Mouse (Mus musculus): ENCODE measurements around the gene Maml3. TPM values are rescaled to one million over a fixed set of nuclear protein-coding genes. Genes with fewer than 3 reads are reported as not detected.

Maml3 gene
- polyA plus RNA-seq, 1 experiment from 2014 or later = 0.65 TPM

DNA sequence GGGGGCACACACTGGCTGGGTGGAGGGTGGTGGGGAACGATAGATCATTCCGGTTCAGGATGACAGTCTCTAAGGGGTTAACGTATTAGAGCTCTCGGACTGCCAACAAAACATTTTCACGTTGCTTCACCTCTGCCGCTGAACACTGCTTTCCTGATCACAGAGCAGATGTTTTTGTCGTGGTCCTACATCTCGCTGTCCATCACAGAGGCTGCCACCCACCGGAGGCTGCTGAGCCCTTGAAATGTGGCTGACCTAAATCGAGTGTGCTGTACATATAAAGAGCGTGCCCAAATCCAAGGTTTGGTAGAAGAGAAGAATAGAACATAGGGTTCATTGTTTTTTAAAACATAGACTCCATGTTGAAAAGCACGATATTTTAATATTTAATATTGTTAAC lies 263.3 kb downstream of the Maml3 start:
- Histone ChIP-seq H3K4me2 (ENCODE audit: low read depth, low read length) (no peak overlapping the region), H3K36me3 (replicated peaks; ENCODE audit: insufficient read depth, low read length) (no peaks in the 10 kb centered on the region), H3K27me3 (ENCODE audit: insufficient read depth, low read length) (no peaks in the 10 kb centered on the region), H3K9me3 (ENCODE audit: low read length) (no peaks in the 10 kb centered on the region), H3K4me3 (ENCODE audit: low read depth, low read length) (no peak overlapping the region), H3K9ac (replicated peaks) (no peak overlapping the region), H3K27ac (ENCODE audit: low read depth) (no peak overlapping the region), H3K4me1 (ENCODE audit: insufficient read depth) (no peaks in the 10 kb centered on the region)
- no peak for ATAC-seq
- no peak for DNase-seq
- WGBS (ENCODE audit: insufficient replicate concordance) = 78% methylated on average over 12 of the region's 12 CpGs
- TF ChIP-seq EP300 (IDR thresholded peaks at IDR 0.05; ENCODE audit: low read depth) (no peak), CTCF (IDR thresholded peaks at IDR 0.05; ENCODE audit: low read depth) (no peak)

DNA sequence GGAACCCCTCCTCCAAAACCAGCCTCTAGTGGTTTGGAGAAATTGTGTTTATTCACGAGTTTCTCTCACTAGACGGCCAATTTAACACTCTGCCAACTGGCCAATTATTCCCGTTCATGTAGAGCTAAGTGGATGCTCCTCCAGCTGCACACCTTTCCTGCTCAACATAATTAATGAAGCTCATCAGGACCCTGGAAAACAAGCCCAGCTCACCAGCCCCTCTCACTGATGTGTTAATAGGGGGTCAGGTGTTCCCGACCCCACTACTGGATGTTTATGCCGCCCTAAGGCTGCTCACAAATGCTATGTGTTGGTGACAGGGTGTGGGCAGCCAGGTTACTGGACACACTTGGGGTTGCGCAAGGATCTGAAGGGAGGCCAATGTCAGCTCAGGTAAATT lies 263.7 kb downstream of the Maml3 start:
- ATAC-seq (no peak), DNase-seq (no peak)
- Histone ChIP-seq H3K27me3 (ENCODE audit: insufficient read depth, low read length) (no peaks in the 10 kb centered on the region), H3K4me3 (ENCODE audit: low read depth, low read length) (no peak overlapping the region), H3K4me2 (ENCODE audit: low read depth, low read length) (no peak overlapping the region), H3K36me3 (replicated peaks; ENCODE audit: insufficient read depth, low read length) (no peaks in the 10 kb centered on the region), H3K9me3 (ENCODE audit: low read length) (no peaks in the 10 kb centered on the region), H3K9ac (replicated peaks) (no peak overlapping the region), H3K27ac (ENCODE audit: low read depth) (no peak overlapping the region), H3K4me1 (ENCODE audit: insufficient read depth) (no peaks in the 10 kb centered on the region; the same call in 1 of the 2 replicates)
- TF ChIP-seq CTCF (IDR thresholded peaks at IDR 0.05; ENCODE audit: low read depth) = no peak
- TF ChIP-seq EP300 (IDR thresholded peaks at IDR 0.05; ENCODE audit: low read depth) = no peak
- 86% methylated on average over 6 of the region's 6 CpGs for WGBS (ENCODE audit: insufficient replicate concordance)

DNA sequence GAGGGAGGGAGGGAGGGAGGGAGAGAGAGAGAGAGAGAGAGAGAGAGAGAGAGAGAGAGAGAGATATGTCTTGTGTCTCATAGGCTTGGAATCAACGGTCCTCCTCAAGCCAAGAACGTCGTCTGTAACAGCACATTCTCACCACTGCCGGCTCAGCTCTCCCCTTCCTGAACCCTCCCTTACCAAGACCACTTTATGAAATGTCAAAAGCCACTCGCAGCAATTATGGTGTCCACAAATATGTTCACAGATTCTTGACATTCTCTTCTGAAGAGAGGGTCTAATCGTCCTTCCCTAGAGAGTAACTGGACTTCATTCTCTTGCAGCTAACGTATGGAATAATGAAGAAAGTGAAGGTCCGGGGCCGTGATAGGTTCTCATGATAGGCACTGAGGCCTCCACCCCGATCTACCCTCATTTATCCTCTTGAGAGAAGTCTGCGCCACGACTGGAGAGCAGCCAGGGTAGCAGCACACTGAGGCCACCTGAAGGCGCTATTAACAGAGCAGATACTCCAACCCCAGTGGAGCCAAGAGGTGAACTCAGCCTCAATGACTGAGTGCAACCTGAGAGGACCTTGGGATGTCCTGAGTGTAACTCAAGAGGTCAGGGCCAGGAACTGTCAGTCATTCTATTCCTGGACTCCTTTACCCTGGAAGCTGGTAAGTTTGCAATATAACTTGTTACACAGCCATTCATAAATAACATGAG lies 264.6 kb downstream of the Maml3 start:
- Histone ChIP-seq H3K27ac (ENCODE audit: low read depth) (no peak overlapping the region), H3K4me2 (ENCODE audit: low read depth, low read length) (no peak overlapping the region), H3K4me3 (ENCODE audit: low read depth, low read length) (no peak overlapping the region), H3K9me3 (ENCODE audit: low read length) (no peaks in the 10 kb centered on the region), H3K27me3 (ENCODE audit: insufficient read depth, low read length) (no peaks in the 10 kb centered on the region), H3K36me3 (replicated peaks; ENCODE audit: insufficient read depth, low read length) (no peaks in the 10 kb centered on the region), H3K4me1 (ENCODE audit: insufficient read depth) (no peaks in the 10 kb centered on the region; the same call in 1 of the 2 replicates), H3K9ac (replicated peaks) (no peak overlapping the region)
- 77% methylated on average over 13 of the region's 13 CpGs for WGBS (ENCODE audit: insufficient replicate concordance)
- no peak for TF ChIP-seq EP300 (IDR thresholded peaks at IDR 0.05; ENCODE audit: low read depth)
- no peak for TF ChIP-seq CTCF (IDR thresholded peaks at IDR 0.05; ENCODE audit: low read depth)
- no peak for DNase-seq
- no peak for ATAC-seq

DNA sequence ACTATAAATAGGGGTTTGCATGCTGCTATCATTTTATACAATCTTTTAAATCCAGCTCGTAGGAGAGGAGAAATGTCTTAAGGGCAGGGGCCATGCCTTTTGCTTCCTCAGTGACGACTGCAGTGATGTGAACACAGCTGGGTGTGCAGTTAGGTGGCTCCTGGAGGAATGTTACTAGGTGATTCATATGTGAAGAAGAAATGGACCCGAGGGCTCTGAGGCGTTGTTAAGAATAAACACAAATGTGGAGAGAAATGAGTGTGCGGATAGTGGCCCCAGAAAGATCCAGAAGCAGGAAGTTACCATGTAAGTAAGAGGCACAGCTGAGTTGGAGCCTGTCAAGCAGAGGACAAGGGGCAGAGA lies 265.5 kb downstream of the Maml3 start:
- ATAC-seq = no peak

DNA sequence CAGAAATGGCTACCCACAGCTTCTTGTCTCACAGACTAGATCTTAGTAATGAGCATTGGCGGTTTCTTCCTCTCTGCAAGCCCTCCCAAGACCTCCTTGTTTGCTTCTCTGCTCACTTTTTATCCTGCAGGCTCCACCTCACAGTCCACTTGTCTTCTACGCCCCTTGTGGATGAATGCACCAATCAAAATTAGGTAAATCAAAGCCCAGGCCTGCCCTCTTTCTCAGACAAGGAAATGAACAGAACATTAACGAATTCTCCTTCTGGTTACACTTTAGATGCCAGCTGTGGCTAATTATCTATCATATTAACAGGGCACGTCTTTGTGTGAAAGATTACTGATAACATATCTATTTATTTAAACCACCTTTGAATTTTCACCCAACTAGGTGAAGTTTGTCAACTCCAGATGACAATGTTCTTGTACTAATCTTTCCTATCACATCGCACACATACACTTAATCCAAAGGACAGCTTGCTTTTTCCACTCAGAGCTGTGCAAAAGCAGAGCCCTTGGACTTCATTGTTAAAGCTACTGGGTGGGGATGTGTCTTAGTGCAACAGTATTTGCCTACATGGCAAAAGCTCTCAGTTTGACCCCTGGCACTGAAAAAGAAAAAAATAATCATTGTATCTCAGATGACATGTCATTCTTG lies 266.1 kb downstream of the Maml3 start:
- no peak overlapping the region for H3K9ac ChIP-seq (replicated peaks)
- H3K27ac ChIP-seq (ENCODE audit: low read depth) = no peak overlapping the region
- DNase-seq (no peak), ATAC-seq (no peak)
- no peaks in the 10 kb centered on the region for H3K36me3 ChIP-seq (replicated peaks; ENCODE audit: insufficient read depth, low read length)
- H3K4me1 ChIP-seq (ENCODE audit: insufficient read depth) = no peaks in the 10 kb centered on the region; the same call in 1 of the 2 replicates
- no peaks in the 10 kb centered on the region for H3K9me3 ChIP-seq (ENCODE audit: low read length)
- H3K4me2 ChIP-seq (ENCODE audit: low read depth, low read length) = no peak overlapping the region
- 64% methylated on average over 5 of the region's 5 CpGs for WGBS (ENCODE audit: insufficient replicate concordance)
- H3K27me3 ChIP-seq (ENCODE audit: insufficient read depth, low read length) = no peaks in the 10 kb centered on the region
- TF ChIP-seq EP300 (IDR thresholded peaks at IDR 0.05; ENCODE audit: low read depth) (no peak), CTCF (IDR thresholded peaks at IDR 0.05; ENCODE audit: low read depth) (no peak)
- H3K4me3 ChIP-seq (ENCODE audit: low read depth, low read length) = no peak overlapping the region

More for the DNA sequence above, 265.5 kb downstream of the Maml3 start:
- H3K27me3 ChIP-seq (ENCODE audit: insufficient read depth, low read length) = no peaks in the 10 kb centered on the region
- H3K9me3 ChIP-seq (ENCODE audit: low read length) = no peaks in the 10 kb centered on the region
- H3K9ac ChIP-seq (replicated peaks) = no peak overlapping the region
- no peak overlapping the region for H3K4me3 ChIP-seq (ENCODE audit: low read depth, low read length)
- TF ChIP-seq CTCF (IDR thresholded peaks at IDR 0.05; ENCODE audit: low read depth) (no peak), EP300 (IDR thresholded peaks at IDR 0.05; ENCODE audit: low read depth) (no peak)
- no peak overlapping the region for H3K27ac ChIP-seq (ENCODE audit: low read depth)
- DNase-seq = no peak
- H3K4me2 ChIP-seq (ENCODE audit: low read depth, low read length) = no peak overlapping the region
- H3K36me3 ChIP-seq (replicated peaks; ENCODE audit: insufficient read depth, low read length) = no peaks in the 10 kb centered on the region
- 62% methylated on average over 5 of the region's 5 CpGs for WGBS (ENCODE audit: insufficient replicate concordance)
- no peaks in the 10 kb centered on the region; the same call in 1 of the 2 replicates for H3K4me1 ChIP-seq (ENCODE audit: insufficient read depth)

DNA sequence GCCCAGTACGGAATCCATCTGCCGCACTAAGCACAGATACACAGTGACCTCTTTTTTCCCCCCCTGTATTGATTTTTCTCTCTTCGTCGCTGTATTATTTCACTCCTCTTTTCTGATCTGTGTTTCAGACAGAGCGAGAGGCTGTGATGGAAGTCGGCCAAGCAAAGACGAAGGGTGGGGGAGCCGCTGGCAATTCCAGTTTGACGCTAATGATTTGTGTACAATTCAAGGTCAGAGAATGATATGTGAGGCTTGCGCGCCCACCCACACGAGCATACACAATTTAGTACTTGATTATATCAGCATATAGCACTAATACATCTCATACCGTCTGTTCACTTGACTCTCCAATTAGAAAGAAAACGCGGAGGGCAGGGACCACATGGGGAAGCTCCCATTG lies 271.9 kb downstream of the Maml3 start:
- Histone ChIP-seq H3K9me3 (ENCODE audit: low read length) (no peaks in the 10 kb centered on the region), H3K27ac (ENCODE audit: low read depth) (no peak overlapping the region), H3K4me2 (ENCODE audit: low read depth, low read length) (no peak overlapping the region), H3K4me1 (ENCODE audit: insufficient read depth) (peaks cover 5% of the 10 kb centered on the region; the same call in 1 of the 2 replicates), H3K27me3 (ENCODE audit: insufficient read depth, low read length) (no peaks in the 10 kb centered on the region), H3K36me3 (replicated peaks; ENCODE audit: insufficient read depth, low read length) (no peaks in the 10 kb centered on the region), H3K4me3 (ENCODE audit: low read depth, low read length) (no peak overlapping the region), H3K9ac (replicated peaks) (no peak overlapping the region)
- TF ChIP-seq EP300 (IDR thresholded peaks at IDR 0.05; ENCODE audit: low read depth) (no peak), CTCF (IDR thresholded peaks at IDR 0.05; ENCODE audit: low read depth) (no peak)
- DNase-seq = no peak
- 61% methylated on average over 15 of the region's 15 CpGs for WGBS (ENCODE audit: insufficient replicate concordance)
- ATAC-seq = no peak
